Mouse (Mus musculus) adrenal gland, adult 8-10 months (tissue): ENCODE measurements around the gene Fam183b. TPM values are rescaled to one million over a fixed set of nuclear protein-coding genes. Genes with fewer than 3 reads are reported as not detected.
"Not testable (repeated sequence)": the region's sequence is repeated elsewhere in the genome, so short reads cannot be mapped to it uniquely, and the experiment has no call there.

ENCODE experiments used
- DNase-seq: peaks from one replicate; pipeline ENCODE4 v3.0.0; 2022
- total RNA-seq, 4 experiments: library from RNA; stranded (reverse); gene quantifications; 2 replicates each; pipeline ENCODE4 v1.2.4; 2022

Gene Fam183b
- total RNA-seq, 4 experiments from 2014 or later: 2.4 to 3.7 (median 2.9) TPM

DNA sequence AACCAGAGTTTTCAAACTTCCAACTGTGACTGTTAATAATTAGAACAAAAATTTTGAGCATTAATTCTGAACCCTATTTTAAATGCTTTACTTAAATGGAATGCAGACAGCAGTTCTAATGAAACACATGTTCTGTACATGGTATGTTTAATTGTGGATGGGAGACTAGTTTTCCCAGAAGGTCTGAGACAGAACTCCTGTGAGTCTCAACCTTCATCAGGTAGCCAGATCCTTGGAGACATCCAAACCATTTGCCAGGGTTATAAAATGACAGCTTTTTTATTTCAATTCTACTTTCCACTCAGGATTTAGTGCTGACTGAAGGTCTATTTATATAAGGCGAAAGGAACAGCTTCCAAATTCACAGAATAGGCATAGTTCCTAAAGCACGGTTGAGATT lies 49.3 kb downstream of the Fam183b start, which contains the start of gene Olfr316:
TSS of gene Olfr316 (plus strand) at position 301 of the 400 bp plus-strand sequence.
- no peak for DNase-seq

DNA sequence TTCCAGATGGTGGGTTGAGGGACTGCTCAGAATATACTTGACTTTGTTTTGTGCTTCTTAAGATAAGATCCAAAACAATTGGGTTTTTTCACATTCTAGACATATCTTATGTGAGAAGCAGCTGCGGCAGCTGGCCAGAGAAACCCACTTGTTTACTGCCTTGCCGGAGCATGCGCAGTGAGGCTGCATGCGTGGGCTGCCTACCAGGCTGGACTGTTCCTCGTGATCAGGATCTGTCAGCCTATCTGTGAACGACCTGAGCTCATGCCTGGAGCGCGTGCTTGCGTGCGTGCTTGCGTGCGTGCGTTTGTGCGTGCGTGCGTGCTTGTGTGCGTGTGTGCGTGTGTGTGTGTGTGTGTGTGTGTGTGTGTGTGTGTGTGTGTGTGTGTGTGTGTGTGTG lies 50.7 kb downstream of the Fam183b start:
- not testable (repeated sequence) for DNase-seq

Other genes starting within 250 kb of the Fam183b start
- gene Olfr328, start 246.3 kb downstream of the Fam183b start, total RNA-seq: under 1 TPM; 0.31 to 0.73 (median 0.40) TPM
- not detected for gene Olfr224, start 231.4 kb downstream of the Fam183b start, total RNA-seq
- gene Olfr325, start 224.2 kb downstream of the Fam183b start, total RNA-seq: not detected
- not detected for gene Olfr324, start 206.8 kb downstream of the Fam183b start, total RNA-seq
- not detected for gene 2210407C18Rik, start 185.9 kb downstream of the Fam183b start, total RNA-seq
- gene Olfr323, start 171.5 kb downstream of the Fam183b start, total RNA-seq: not detected
- gene Trim58, start 161.5 kb downstream of the Fam183b start, total RNA-seq: not detected
- not detected for gene Olfr322, start 143.2 kb downstream of the Fam183b start, total RNA-seq
- gene Olfr320, start 120.9 kb downstream of the Fam183b start, total RNA-seq: not detected
- not detected for gene Olfr319, start 102.8 kb downstream of the Fam183b start, total RNA-seq
- gene Olfr318, start 77.9 kb downstream of the Fam183b start, total RNA-seq: not detected
- gene Olfr317, start 62.7 kb downstream of the Fam183b start, total RNA-seq: not detected
- gene Olfr316, start 49.2 kb downstream of the Fam183b start, total RNA-seq: not detected
- not detected for gene Olfr315, start 28.8 kb downstream of the Fam183b start, total RNA-seq
- not detected for gene Olfr314, start 19.0 kb downstream of the Fam183b start, total RNA-seq
- gene Olfr313, start 13.0 kb upstream of the Fam183b start, total RNA-seq: not detected
- not detected for gene Olfr312, start 27.3 kb upstream of the Fam183b start, total RNA-seq
- gene Olfr311, start 37.3 kb upstream of the Fam183b start, total RNA-seq: not detected
- 10 to 100 TPM in 2 of 4 experiments, 1 to 10 TPM in 2; 4.4 to 15.0 (median 10.3) TPM for gene Gm12258, start 45.2 kb upstream of the Fam183b start, total RNA-seq
- gene 2810021J22Rik, start 65.3 kb upstream of the Fam183b start, total RNA-seq: 10 to 100 TPM in 1 of 4 experiments, 1 to 10 TPM in 3; 4.7 to 10.8 (median 7.9) TPM
- gene Zfp39, start 102.3 kb upstream of the Fam183b start, total RNA-seq: 1 to 10 TPM; 3.8 to 6.3 (median 5.8) TPM
- gene Btnl10, start 115.9 kb upstream of the Fam183b start, total RNA-seq: not detected
- gene Rnf187, start 137.0 kb upstream of the Fam183b start, total RNA-seq: 100 to 1,000 TPM; 179 to 200 (median 190) TPM
- 10 to 100 TPM in 2 of 4 experiments, 1 to 10 TPM in 2; 3.3 to 12.2 (median 7.8) TPM for gene Hist3h2ba, start 147.0 kb upstream of the Fam183b start, total RNA-seq
- gene Hist3h2a, start 152.7 kb upstream of the Fam183b start, total RNA-seq: 10 to 100 TPM; 18.8 to 28.5 (median 26.2) TPM
- under 1 TPM; 0.21 to 0.59 (median 0.46) TPM for gene Trim17, start 152.7 kb upstream of the Fam183b start, total RNA-seq
- 10 to 100 TPM; 23.2 to 38.7 (median 31.3) TPM for gene Trim11, start 176.1 kb upstream of the Fam183b start, total RNA-seq